Mouse (Mus musculus) kidney, adult 18-20 months (tissue): ENCODE measurements at regions not wholly inside any gene's neighbourhood (a gene's known extent, or its start where the extent isn't known, plus 50 kb on each side); places are given as distances from the start of the nearest gene placed in this dataset.
A peak's percentile ranks its signal among the peaks of the same experiment; 100 is the strongest.

Experiments
- DNase-seq: peaks from one replicate; pipeline ENCODE4 v3.0.0; 2021

DNA sequence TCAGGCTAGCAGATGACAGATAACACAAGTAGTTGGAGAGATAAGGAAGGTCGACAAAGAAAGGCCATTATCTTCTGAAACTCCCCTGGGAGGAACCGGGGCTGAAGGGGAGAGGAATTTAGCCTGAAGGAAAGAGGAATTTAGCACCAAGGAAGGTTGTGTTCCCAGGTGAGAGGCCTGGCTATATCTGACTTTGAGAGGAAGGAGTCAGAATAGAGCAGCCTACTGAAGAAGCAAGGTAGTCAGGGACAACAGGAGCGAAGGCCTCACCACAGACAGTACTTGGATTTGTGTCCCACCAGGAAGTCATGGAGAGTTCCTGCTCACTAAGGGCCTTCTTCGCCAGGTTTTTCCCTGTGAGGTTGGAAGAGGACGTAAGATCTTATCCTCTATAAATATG is 102.2 kb downstream of the Tmco5 start:
- no peak for DNase-seq

DNA sequence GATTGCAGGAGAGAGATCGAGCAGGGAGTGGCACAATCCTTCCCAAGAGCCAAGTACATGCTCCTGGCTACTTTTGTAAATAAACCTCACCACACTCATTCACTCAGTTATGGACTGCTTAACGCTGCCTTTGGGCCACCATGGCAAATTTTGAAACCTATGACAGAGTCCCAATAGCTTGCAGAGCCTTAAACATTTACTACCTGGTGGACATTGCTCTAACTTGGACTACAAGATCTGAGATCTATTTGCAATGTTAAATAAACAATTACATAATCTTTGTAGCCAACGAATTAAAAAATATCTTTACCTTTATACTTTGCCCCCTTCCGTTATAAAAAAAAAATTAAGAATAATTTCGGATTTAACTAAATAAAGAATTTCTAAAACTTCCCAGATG is 104.9 kb downstream of the Tmco5 start:
- DNase-seq: no peak

DNA sequence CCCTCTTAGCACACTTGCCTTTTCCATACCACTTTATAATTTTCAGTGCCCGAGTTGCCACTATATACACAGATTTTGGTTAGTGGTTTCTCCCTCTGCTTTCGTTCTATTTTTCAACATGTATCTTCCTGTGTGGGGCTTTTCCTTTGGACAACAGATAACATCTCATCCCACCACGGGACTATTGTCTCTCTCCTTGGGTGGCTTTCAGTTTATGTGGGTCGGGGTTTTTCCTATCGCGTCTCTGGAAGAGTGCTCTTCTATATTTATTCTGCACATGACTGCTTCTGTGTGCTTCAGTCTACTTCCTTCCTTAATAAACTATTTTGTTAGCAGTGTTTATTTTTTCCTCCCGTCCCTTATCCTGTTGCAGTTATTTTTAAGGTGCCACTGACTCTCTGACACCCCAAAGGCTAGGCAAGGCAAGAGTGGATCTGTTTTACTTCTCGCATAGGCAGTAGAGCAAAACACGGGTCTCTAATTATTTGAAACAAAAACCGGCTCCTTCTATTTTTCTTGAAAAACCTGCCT is 105.4 kb downstream of the Tmco5 start:
- DNase-seq: peak; percentile 4

DNA sequence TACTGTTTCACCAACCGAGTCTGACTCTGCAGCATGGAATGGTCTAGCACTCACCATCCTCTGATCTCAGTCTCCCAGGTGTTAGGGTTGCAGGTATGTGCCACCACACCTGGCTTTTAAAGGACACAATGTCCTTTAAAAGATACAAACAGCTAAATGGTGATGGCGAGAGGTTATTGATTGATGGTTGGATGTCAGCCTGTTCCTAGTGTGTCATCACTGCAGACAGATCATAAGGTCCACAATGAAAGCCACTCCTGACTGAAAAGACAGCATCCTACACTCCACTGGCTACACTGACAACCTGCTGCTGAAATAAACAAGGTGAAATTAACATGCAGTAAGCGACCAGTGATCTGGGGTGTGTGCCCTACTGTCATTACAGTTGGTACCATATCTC is 106.1 kb downstream of the Tmco5 start:
- no peak for DNase-seq

DNA sequence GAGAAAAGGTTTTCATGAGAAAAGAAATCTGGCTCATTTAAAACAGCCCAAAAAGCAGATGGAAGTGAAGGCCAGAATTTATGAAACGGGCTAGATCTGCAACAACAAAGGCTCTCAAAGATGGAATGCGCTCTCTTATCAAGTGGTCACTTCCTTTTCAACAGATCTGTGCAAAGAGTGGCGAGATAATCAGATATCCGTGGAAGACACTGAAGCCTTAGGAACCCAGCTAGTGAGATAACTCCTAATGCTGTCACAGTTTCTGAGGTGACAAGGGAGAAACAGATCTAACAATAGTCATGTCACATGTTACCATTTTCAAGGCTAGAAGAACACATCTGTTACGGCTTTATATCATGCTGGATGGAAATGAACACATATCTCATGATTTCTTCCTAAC is 107.1 kb downstream of the Tmco5 start:
- DNase-seq: no peak

DNA sequence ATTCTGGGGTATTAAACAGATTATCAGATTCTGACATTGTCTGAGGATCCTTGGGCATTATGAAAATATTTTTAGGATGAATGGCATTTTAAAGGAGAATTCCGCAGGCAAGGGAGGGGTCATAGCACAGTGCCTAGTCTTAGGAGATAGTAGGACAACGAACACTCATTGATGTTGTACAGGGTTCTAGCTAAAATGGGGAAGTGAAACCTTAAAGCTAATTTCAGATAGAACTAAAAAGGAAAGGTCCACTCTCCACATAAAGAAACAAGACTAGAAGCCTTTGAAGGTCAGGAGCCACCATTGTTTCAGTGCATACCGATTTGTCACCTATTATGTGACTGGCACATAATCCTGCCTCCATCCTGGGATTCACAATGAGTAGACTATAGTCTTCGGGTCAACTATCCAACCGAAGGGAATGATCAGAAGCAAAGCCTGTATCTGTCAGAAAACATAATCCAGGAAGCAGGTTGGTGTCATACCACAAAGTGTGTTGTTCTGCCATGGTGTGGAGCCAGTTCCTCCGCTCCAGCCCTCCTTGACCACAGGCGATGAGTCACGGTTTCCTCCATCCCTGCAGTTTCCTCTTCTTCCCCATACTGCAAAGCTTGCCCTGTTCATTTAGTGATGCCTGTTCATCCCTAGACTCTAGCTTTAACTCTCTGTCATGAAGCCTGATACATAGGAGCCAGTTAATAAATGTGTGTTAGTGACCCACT is 110.6 kb downstream of the Tmco5 start:
- no peak for DNase-seq

DNA sequence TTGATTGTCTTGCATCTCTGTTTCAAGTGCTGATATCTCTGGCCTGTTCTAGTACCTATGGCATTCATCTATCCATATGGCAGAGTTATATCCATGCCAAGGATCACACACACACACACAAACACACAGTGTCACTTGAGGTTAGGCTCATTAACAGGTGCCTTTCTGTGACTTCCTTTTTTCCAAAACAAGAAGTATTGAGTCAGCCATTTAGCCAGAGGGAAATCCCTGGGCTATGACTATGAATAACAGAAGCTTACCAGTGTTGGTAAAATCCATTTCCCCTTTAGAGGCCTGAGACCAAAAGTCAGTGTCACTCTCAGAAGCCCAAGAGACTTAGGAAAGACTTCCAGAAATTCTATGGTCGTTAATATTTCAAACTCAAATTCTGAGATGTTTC is 111.6 kb downstream of the Tmco5 start:
- no peak for DNase-seq

DNA sequence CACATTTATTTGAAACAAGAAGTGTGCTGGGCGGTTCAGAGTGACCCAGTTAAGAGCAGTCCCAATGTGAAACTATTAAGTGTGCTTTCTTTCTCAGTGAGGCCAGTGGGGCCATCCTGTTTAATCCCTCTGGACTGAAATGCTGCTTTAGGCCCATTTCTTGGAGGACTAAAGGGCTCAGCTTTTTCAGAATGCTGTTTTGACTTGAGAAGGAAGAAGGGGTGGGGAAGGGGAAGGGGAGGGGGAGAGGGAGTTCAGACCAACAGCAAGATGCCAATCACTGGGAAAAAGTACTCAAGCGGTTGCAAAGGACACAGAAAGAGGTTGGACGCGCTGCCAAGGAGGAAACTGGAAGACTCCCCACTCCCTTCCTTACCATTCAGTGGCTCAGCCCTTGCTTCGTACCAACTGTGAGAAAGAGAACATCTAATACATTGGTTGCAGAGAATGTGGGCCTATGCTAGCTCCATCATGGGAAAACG is 113.1 kb downstream of the Tmco5 start:
- no peak for DNase-seq

DNA sequence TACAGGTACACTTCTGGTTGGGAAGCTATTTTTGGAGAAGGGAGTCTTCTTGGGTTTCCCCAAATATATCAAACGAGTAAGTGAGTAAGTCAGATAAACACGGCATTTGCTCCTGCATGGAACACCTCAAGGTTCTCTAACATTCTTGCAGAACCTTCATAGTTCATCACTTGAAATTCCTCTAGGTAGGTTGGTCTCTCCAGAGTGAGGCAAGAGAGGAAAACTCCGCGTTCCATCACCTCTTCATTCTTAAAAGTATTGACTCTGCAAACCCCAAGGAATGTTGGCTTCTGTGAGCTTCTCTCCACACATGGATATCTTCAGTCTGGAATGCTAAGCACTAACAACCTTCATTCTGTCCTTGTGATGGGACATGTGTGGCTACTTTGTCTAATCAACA is 115.2 kb downstream of the Tmco5 start:
- DNase-seq: no peak

DNA sequence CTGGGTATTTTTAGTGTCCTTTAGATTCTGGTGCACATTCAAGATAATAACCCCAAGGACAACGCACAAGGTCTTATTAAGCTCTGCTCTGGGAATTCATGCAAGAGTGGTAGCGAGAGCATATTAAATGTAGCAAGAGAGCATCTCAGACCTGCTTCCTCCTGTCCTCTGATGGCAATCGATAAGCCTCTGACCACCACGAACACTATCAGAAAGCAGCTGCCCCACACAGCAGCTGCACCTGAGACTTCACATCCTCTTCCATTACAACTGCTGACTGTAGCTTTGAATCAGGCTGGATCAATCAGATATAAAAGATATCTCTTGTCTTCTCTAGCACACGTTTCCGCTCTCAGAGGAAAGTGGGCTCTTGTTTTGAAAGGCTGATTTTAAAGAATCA is 117.8 kb downstream of the Tmco5 start:
- DNase-seq: no peak

DNA sequence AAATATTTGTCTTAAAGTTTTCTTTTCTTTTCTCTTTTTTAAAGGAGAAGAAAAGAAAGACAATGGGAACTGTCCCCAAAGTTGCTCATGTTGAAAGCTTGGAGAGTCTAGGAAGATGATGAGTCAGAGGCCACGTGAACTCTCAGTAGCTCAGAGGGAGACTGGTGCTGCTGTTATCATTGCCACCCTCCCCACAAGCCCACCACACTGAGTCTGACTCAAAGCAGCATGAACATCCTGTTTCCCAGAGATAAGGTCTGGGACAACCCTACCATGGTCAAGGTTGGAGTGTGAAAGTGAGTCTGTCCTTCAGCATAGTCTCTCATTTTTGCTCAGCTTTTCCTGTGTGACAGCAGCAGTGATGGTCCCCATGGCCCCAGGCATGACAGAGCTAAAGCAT is 120.3 kb downstream of the Tmco5 start:
- no peak for DNase-seq

DNA sequence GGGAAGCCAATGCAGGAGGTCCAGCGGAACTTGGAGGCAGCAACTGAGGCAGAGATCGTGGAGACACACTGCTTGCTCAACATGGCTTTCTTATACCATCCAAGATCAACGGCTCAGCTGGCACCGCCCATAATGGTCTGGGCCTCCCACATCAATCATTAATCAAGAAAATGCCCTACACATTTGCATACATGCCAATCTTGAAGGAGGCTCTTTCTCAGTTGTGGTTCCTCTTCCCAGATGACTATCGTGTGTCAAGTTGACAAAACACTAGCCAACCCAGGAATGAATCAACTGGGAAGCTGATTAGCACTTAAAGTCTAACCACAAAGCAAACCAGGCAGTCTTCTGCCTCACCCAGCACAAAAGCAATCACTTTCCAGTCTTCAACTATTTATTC is 121.1 kb downstream of the Tmco5 start:
- DNase-seq: no peak

DNA sequence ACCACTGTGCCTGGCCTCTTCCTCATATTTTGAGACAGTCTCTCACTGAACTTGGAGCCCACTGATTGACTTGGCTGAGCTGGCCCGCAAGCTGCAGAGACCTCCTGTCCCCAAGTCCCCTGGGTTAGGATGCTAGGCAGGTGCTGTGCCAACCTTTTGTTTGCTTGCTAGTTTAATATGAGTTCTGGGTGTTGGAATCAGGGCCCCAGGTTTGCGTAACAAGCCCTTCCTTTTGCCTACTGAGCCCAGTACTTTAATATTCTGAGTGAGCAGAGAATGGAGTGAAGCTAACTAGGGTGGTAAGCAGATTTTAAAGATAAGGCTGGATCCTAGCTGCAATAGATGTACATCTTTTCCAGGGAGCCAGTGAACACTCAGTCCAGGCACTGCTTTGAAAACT is 117.2 kb upstream of the Spred1 start:
- no peak for DNase-seq

DNA sequence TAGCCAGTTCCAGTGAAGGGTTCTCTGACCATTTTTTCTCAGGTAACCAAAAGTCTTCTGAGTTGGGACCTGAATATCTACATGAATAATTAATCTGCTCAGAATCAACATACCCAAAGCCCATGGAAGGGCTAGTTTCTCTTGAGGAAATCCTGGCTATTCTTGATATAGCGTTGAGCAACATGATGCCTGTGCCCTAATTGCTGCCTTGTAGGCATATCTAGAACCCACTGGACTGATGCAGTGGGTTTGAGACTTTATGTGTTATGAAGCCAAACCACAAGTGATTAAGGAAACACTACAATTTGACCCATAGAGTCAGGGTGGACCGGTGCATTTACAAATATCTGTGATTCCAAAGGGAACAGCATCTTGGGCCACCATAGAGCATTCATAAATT is 114.3 kb upstream of the Spred1 start:
- no peak for DNase-seq

DNA sequence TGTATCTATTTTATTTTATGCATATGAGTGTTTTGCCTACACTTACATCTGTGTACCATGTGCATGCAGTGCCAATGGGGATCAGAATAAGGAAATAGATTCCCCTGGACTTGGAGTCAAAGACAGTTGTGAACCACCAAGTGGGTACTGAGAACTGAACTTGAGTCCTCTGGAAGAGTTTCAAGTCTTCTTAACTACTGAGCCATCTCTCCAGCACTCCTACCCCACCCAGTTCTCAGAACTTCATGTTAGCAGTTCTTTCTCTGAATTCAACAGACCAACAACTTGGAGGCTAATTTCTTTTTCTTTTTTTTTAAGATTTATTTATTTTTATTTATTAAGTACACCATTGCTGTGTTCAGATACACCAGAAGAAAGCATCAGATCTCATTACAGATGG is 112.3 kb upstream of the Spred1 start:
- DNase-seq: no peak

DNA sequence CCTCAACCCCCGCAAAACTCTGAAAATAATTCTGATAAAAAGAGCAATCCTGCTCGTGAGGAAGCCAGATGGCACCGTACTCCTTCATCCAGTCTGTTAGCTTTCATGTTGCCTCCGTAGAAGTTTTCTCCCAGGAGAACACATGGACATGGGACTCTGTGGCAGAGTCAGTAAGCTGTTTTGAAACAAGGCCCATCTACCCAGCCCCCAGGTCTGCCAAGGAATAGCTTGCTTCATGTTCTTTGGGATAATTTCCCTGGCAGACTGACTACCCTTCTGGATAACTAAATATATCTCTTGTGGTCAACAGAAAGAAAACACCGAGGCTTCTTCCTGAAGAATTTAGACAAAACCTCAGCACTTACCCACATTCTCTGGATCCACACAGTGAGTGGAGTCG is 111.2 kb upstream of the Spred1 start:
- DNase-seq: no peak

DNA sequence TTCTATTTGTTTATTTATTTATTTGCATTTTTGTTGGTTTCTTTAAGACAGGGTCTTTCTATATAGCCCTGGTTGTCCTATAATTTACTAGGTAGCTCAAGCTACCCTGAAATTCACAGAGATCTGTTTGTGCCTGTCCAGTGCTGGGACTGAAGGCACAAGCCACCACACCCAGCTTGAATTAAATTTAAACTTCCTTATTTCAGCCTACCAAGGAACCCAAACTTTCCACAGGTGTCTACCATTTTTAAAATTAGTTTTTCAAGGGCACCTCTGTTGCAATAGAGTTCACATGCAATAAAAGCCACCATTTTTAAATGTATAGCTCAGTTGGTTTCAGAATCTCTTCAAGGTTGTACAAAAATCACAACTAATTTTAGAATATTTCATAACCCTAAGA is 110.2 kb upstream of the Spred1 start:
- DNase-seq: no peak

DNA sequence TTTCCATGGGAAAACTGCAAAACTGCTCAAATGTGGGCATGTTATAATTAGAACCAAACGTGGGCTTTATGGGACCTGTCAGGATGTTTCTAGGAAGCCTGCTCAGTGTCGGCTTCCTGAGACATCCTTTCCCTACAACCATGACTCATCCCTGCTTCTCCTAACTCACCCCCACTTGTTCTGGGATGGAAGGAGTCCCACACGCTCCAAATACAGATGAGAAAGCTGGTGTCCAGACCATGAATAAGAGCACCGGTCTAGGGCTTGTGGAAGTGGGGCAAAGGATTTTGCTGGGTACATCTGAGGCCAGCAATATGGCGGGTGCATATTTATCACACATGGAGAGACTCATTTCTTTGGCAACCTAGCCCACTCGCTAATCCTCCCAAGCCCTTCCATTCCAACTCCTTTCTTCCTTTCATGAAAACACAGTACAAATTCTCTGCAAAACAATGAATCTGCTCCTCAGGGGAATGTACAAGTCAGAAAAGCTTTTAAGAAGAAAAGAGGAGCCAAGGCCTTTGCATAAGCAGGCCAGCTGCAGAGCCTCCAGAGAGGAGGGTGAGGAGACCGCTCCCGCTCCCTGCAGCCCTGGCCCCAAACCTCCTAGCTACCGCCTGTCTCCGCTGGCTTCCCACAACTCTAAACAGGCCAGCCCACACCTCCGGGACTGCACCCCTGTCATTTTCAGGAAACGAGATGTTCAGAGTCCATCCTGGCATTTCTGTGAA is 103.1 kb upstream of the Spred1 start:
- DNase-seq: peak; percentile 42

DNA sequence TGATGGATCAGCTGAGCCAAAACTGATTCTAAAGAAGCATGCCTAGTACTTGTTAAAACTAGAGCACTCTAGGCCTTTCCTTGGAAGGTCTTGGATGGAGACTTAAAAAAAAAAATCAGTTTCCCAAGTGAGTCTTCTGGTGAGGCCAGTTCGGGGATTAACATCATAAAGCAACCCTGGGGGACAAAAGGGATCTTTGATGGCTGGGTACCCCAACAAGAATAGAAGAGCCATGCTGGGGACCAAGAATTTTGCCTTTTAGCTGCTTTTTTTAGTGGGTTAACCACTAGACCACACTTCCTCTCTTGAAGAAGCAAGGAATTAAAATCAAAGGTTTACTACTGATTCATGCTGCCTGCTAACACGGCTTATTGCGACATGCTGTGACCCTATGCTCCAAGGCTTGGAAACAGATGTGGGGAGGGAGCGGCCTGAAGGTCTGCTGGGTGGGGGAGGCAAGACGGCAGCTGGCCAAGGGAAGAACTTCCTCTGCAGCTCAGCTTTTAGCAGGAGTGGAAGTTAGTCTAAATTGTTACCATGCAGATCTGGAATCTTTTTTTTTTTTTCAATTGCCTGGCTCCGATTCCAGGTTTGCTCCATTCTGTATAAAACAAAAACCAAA is 102.1 kb upstream of the Spred1 start:
- peak; percentile 62 for DNase-seq

DNA sequence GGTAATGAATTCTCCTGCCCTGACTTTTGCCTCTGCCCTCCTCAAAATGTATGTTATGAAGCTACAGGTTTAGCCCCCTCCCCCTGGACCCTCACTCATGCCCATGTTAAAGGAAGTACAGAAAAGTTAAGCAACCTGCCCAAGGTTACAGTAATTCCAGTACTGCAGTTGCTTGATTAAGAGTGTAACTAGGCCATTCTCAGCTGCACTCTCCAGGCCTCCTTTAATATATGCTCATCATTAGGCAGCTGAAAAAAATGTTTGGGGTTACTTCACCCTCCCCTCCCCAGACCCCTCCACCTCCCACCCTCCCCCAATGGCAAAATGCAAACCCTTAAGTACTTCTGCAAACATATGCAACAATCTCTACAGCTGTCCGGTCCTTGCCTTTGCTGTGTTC is 101.6 kb upstream of the Spred1 start:
- no peak for DNase-seq

DNA sequence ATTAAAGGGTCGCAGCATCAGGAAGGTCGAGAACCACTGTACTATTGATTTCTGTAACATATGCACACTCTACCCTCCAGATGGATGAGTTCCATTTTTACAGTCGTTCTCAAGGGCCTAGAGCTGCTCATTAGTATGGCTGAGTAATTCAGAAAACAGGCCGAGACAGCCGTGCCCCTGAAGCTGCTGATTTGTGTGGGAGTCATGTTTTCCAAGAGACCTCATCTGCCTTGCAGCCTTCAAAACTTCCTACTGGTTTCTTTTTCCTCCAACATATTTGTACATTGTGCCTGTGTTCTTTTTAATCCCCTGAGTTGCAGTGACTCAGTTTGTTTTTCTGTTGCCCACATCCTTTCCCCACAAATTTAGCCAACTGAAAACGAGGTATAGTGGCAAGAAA is 99.4 kb upstream of the Spred1 start:
- no peak for DNase-seq

DNA sequence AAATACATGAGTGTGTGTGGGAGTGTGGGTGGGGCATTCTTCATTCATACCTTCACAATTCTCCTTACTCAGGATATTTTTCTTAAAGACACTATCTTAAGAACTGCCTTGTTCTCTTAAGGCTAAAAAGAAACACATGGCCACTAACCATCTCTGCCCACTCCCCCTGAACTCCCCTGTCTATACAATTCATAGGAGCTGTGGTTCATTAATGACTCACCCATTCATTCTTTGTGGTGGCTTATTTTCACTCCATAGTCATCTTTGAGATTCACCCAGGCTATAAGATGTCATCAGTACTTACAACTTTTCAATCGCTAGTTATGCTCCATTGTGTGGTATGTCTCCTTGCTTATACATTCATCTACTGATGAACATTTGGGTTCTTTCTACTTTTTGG is 97.7 kb upstream of the Spred1 start:
- DNase-seq: no peak

DNA sequence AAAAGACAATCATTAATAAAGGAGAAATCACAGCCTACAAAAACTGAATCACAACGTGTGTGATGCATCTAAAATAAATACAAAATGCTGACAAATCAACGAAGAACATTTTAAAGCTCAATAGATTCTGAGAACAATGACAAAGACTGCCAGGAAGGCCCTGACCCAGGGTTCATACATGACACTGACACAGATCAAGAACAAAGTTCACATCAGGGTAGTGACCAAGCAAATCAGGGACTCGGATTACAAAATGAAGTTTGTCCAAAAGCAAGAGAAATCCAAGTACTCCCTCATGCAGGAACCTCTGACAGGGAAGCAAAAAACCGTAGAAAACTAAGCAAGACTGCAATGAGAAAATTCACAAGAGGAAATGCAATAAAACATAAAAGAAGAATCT is 94.1 kb upstream of the Spred1 start:
- DNase-seq: no peak

DNA sequence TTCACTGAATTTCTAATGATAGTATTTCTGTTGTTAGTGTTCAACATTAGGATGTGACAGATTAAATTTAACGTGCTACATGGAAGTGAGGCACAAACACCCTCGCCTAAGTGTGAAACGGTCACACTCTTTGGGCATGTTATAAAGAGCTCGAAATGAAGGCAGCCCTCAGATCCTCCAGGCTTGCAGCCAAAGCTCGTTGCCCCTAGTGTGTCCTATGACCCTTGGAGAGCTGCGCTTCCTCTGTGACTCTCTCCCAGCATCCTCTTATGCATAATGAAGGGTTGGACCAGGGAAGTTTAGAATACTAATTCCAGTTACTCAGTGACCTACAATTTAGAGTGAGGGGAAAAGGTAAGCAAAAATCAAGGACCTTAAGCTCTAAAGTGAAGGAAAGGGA is 92.4 kb upstream of the Spred1 start:
- DNase-seq: peak; percentile 22
